Mouse (Mus musculus) ES-E14 (cell line): ENCODE measurements at regions not wholly inside any gene's neighbourhood (a gene's known extent, or its start where the extent isn't known, plus 50 kb on each side); places are given as distances from the start of the nearest gene placed in this dataset.
A peak's percentile ranks its signal among the peaks of the same experiment; 100 is the strongest.

ENCODE experiments used
- CHD2 ChIP-seq: IDR thresholded peaks from 2 replicates; pipeline ENCODE4 v1.6.1; 2014; ENCODE audit warnings: mild to moderate bottlenecking, low read depth, low read length, inconsistent platforms
- HCFC1 ChIP-seq: IDR thresholded peaks from 2 replicates; pipeline ENCODE4 v1.6.1; 2012; ENCODE audit warnings: low read length, inconsistent platforms, borderline replicate concordance; ENCODE audit not compliant: insufficient read depth
- MAFK ChIP-seq: IDR thresholded peaks from 2 replicates; pipeline ENCODE4 v1.6.1; 2014; ENCODE audit warnings: mild to moderate bottlenecking, low read depth, low read length, inconsistent platforms; ENCODE audit not compliant: insufficient read depth
- ZC3H11A ChIP-seq: IDR thresholded peaks from 2 replicates; pipeline ENCODE4 v1.6.1; 2012; ENCODE audit warnings: low read depth, mild to moderate bottlenecking, inconsistent platforms, low read length, borderline replicate concordance
- ZNF384 ChIP-seq: IDR thresholded peaks from 2 replicates; pipeline ENCODE4 v1.6.1; 2012; ENCODE audit warnings: low read depth, low read length, inconsistent platforms

DNA sequence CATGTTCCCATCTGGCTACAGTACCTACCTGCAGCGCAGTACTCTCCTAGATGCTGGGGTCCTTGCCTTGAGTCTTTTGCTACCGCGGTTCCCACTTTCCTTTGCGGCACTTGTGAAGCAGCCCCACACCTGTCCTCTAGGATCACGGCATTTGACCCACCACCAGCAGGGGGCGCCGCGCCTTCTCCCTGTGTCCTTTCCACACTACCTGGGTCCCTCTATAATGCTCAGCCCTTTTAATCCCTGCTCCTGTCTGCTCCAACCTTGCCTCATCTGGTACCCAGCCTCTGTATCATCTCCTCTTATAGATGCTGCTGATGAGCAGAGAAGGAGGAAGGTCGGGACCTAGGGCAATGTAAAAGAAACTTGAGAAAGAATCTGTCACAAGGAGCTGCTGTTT is 53.9 kb upstream of the Cachd1 start:
- TF ChIP-seq CHD2 (no peak), ZNF384 (no peak), ZC3H11A (peak; percentile 38; the same call in 1 of the 2 replicates), MAFK (no peak), HCFC1 (no peak)
